Mouse (Mus musculus) G1E (cell line): ENCODE data around the gene Gm21882. TPM values are rescaled to one million over a fixed set of nuclear protein-coding genes. Genes with fewer than 3 reads are reported as not detected.
"Not testable (repeated sequence)": the region's sequence is repeated elsewhere in the genome, so short reads cannot be mapped to it uniquely, and the experiment has no call there.

ENCODE experiments used
- ATAC-seq: 2 replicates; pipeline ENCODE4 v1.8.0; 2016; ENCODE audit warnings: mild to moderate bottlenecking; ENCODE audit not compliant: insufficient number of reproducible peaks, poor library complexity, low FRiP score, severe bottlenecking; ENCODE audit errors: extremely low read depth
- DNase-seq: peaks from one replicate; pipeline ENCODE4 v3.0.0; 2012; ENCODE audit warnings: low spot score
- H3K27me3 ChIP-seq: 2 replicates; pipeline ENCODE4 v1.6.1; 2012; ENCODE audit warnings: mild to moderate bottlenecking, low read length, inconsistent platforms; ENCODE audit not compliant: insufficient read depth
- H3K36me3 ChIP-seq: replicated peaks from 2 replicates; pipeline ENCODE3; 2012; ENCODE audit warnings: mild to moderate bottlenecking, inconsistent platforms
- H3K4me1 ChIP-seq: 2 replicates; pipeline ENCODE4 v1.6.1; 2012; ENCODE audit warnings: low read depth, low read length, inconsistent platforms, mixed read lengths; ENCODE audit not compliant: insufficient read depth
- H3K4me3 ChIP-seq: 2 replicates; pipeline ENCODE4 v1.5.1; 2012; ENCODE audit warnings: low read depth, mild to moderate bottlenecking, inconsistent platforms, low read length, moderate library complexity, mixed read lengths
- H3K9me3 ChIP-seq: replicated peaks from 2 replicates; pipeline ENCODE4 v1.6.1; 2012; ENCODE audit warnings: inconsistent platforms
- polyA plus RNA-seq: library from polyadenylated mRNA; stranded (reverse); fragments of >175 nt; gene quantifications from 2 replicates; pipeline ENCODE4 v1.2.3, GENCODE M21; 2012
- total RNA-seq, 2 experiments: library from RNA; stranded (forward) in 1 of 2; stranded (reverse) in 1 of 2; fragments of 200-1000 nt in 1 of 2; fragments of >200 nt in 1 of 2; fragmentation: Nextera tagmentation in 1 of 2; gene quantifications; 2 replicates each; pipeline ENCODE4 v1.2.3; 2014 to 2017

Gene Gm21882
- total RNA-seq (2014; fragmentation: Nextera tagmentation) (not detected in 2 replicates), total RNA-seq (2017) (not detected in 2 replicates), polyA plus RNA-seq (not detected in 2 replicates)

GRCm38 (mm10) chrY:40381423-40381822 is at the start of gene Gm21882:
Gene Gm21882, minus strand, starts transcription at chrY:40381523.
- H3K4me1 ChIP-seq, H3K27me3 ChIP-seq, H3K4me3 ChIP-seq, H3K9me3 ChIP-seq, ATAC-seq, DNase-seq, H3K36me3 ChIP-seq: not testable (repeated sequence)

Other genes starting within 250 kb of the Gm21882 start
- not detected in 2 replicates for gene Gm21865, start 64.6 kb downstream of the Gm21882 start, total RNA-seq (2014; fragmentation: Nextera tagmentation)
- gene Gm21865, start 64.6 kb downstream of the Gm21882 start, total RNA-seq (2017), result not detected in 2 replicates
- gene Gm21865, start 64.6 kb downstream of the Gm21882 start, polyA plus RNA-seq, result not detected in 2 replicates